Mouse (Mus musculus): ENCODE measurements around the gene Neurl1a. TPM values are rescaled to one million over a fixed set of nuclear protein-coding genes. Genes with fewer than 3 reads are reported as not detected.

Neurl1a gene
- polyA plus RNA-seq, 1 experiment: 4.6 TPM

DNA sequence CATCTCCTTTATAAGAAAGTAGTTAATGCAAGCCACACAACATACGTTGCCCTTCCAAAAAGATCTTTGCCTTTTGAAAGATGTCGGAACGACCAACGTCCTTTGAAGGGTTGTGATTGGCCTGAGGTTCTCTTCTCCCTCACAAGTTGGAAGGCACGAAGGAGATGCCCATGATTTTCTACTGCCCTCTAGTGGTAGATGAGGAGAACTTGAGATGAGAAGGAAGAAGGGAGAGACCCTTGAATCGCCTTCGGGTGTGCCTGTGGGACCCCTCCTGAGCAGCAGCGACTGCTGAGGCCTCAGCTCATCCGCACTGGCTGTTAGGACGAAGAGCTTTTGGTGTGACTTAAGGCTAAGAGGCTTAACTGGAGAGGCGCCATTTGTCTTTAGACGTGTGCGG, 10.4 kb upstream of the Neurl1a start:
- DNase-seq (ENCODE audit: low read depth): no peak

DNA sequence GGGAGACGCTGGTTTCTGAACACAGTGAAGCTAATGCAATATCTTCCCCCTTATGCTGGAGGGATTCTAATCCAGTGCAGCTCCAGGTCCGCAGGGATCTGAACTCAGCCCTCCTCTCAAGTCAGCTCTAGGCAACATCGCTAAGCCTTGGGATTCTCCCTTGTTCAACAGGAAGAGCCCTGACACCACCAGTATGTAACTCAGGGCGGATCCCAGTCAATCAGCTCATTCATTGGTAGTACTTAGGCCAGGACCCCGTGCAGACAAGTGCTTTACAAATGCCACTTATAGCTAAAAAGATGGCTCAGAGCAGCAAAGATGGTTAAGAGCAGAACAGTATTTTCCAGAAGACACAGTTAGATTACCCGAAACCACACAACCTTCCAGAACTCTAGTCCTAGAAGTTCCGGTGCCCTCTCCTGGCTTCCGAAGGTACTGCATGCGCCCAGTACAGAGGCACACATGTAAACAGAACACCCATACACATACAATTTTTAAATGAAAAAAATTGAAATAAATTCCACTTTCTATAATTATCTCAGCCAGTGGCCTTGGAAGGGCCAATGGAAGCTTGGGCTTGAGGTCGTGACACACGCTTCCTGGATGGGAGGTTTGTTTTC, 9.7 kb upstream of the Neurl1a start:
- no peak for DNase-seq (ENCODE audit: low read depth)

GRCm38 (mm10) chr19:47174515-47174914, 4.1 kb upstream of the Neurl1a start:
- DNase-seq (ENCODE audit: low read depth): no peak

GRCm38 (mm10) chr19:47175472-47175871, 3.1 kb upstream of the Neurl1a start:
- DNase-seq (ENCODE audit: low read depth): no peak

GRCm38 (mm10) chr19:47176916-47177505, 1.6 kb upstream of the Neurl1a start:
- no peak for DNase-seq (ENCODE audit: low read depth)

GRCm38 (mm10) chr19:47178001-47178400, 619 bp upstream of the Neurl1a start:
- no peak for DNase-seq (ENCODE audit: low read depth)

DNA sequence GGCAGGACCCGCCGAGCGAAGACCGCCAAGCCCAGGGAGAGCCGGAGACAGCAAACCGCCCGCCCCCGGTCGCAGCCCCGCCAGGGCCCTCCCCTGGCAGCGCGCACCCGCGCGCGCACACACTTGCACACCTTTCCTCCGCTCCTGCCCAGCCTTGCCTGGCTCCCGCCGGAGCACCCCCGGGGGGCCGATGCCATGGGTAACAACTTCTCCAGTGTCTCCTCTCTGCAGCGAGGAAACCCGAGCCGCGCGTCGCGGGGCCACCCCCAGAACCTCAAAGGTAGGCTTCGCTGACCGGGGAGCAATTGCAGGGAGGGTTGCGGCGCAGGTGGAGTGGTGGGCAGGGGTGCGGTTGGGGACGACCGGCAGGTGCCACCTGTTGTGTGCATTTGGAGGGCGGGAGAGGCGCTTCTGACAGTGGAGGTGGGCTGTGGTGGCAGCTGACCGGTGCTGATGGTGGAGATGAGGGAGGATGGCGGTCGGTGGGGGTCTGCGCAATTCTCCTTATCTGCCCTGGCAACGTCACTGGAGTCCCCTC, 721 bp downstream of the Neurl1a start:
- no peak for DNase-seq (ENCODE audit: low read depth)

- DNase-seq (ENCODE audit: low read depth): no peak
Measured at GRCm38 (mm10) chr19:47180011-47180410, 1.4 kb downstream of the Neurl1a start.

DNA sequence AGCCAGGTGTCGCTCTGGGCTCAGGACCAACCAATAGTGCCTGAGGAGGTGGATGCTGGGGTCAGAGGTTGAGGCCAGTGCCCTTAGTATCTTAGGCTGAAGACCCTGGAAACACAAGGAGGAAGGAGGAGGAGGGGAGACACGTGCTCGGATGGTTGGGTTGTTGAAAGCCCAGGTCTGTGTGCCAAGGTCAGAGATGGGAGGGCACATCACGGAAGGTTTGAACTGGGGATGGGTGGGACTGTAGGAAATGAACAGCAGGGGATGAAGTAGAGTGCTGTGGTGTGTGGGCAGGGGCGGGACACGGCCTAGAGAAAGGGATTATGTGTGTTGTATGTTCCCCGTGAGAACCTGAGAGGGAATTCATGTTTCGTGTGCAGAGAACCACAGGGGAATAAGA, 5.6 kb downstream of the Neurl1a start:
- no peak for DNase-seq (ENCODE audit: low read depth)

- DNase-seq (ENCODE audit: low read depth): no peak
Measured at GRCm38 (mm10) chr19:47184736-47185135, 6.1 kb downstream of the Neurl1a start.

GRCm38 (mm10) chr19:47186514-47187275, 8.1 kb downstream of the Neurl1a start:
- DNase-seq (ENCODE audit: low read depth): no peak

DNA sequence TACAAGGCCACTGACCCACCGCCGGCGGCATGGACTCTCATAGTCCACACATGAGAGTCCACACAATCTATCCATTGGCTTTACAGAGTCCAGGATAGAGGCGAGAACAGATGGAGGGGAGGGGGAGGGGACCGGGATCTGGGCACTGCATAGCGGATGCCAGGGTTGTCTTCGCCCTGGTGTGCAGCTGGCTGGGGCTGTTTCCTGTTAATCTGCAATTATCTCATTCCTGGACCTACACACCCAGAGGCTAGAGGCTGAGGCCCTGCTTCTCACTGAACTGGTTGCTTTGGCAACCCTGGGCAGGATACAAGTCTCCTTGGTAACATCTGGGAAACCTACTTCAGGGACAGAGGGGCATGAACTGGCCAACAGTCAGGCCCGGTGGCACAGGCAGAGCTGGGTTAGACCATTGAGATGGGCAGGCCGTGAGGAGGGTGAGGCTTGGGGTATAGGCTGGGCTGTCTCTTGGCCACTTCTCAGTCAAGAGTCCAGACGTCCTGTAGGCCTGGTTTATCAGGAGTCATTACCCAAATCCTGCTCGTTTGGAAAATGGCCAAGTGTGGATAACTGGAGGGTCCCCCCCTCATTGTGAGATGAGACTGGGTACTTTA, 10.0 kb downstream of the Neurl1a start:
- no peak for DNase-seq (ENCODE audit: low read depth)

GRCm38 (mm10) chr19:47192158-47192557, 13.5 kb downstream of the Neurl1a start:
- DNase-seq (ENCODE audit: low read depth): no peak

- DNase-seq (ENCODE audit: low read depth): no peak
Measured at GRCm38 (mm10) chr19:47198671-47199350, 20.2 kb downstream of the Neurl1a start.

- DNase-seq (ENCODE audit: low read depth): no peak
Measured at GRCm38 (mm10) chr19:47201972-47202371, 23.4 kb downstream of the Neurl1a start.

- DNase-seq (ENCODE audit: low read depth): no peak
Measured at GRCm38 (mm10) chr19:47202429-47202828, 23.8 kb downstream of the Neurl1a start.

GRCm38 (mm10) chr19:47203042-47203441, 24.4 kb downstream of the Neurl1a start:
- DNase-seq (ENCODE audit: low read depth): no peak

- no peak for DNase-seq (ENCODE audit: low read depth)
Measured at GRCm38 (mm10) chr19:47204653-47205052, 26.0 kb downstream of the Neurl1a start.

- no peak for DNase-seq (ENCODE audit: low read depth)
Measured at GRCm38 (mm10) chr19:47206126-47206525, 27.5 kb downstream of the Neurl1a start.

DNA sequence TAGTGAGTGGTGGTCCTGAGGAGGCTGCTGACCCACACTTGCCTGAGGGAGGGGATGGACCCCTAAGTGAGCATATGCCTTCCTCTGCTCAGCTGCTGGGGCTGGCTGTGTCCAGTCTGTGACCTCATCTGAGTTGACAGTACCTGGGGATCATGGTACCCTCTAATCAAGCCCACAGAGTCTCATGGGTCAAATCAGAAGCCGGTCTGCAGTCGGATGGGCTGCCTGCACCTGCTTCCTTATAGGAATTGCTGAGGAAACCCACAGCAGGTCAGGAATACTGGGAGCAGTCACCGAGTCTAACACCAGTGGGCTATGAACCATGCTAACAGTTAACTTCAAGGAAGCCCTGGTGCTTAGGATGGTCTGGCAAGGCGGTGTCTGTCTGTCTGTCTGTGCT, 31.8 kb downstream of the Neurl1a start:
- DNase-seq (ENCODE audit: low read depth): no peak

DNA sequence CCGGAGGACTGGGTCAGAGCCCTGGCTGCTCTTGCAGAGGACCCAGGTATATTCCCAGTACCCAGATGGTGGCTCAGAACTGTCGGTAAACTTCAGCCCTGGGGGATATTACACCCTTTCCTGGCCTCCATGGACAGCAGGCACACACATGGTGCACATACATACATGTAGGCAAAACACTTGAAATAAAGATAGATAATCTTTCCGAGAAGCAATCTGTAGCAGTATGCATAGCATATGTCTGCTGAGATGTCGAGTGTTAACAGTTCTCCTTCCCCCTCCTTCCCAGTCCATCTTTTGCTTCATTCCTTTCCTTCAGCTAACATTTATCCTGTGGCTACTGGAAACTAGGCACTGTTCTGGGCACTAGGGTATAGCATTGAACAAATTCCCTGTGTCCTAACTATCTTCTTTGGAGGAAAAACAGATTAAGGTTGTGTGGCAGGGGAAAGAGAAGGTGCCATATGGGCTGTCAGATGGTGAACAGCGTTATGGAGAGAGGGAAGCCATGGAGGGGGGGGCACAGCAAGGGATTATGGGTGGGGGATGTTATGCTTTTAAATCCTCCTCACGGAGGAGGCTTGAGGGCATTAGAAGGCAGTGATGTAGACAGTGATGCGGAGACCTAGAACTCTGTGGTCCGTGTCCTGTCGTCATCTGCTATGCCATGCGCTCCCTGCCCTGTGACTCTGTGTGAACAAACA, 33.1 kb downstream of the Neurl1a start:
- DNase-seq (ENCODE audit: low read depth): no peak

All from gonadal fat pad, adult 2 months (tissue).